Mouse (Mus musculus): ENCODE data around the gene Cib1.

- TF ChIP-seq CTCF (IDR thresholded peaks at IDR 0.05; ENCODE audit: low read depth): no peak
- no peak for TF ChIP-seq EP300 (IDR thresholded peaks at IDR 0.05; ENCODE audit: low read depth)
Observed at GRCm38 (mm10) chr7:80257706-80258105, 25.1 kb upstream of the Cib1 start.

Measured in liver, embryonic 14.5 days (tissue).